Mouse (Mus musculus): Measurements from ENCODE around the gene Rab20.

Rab20 gene

DNA sequence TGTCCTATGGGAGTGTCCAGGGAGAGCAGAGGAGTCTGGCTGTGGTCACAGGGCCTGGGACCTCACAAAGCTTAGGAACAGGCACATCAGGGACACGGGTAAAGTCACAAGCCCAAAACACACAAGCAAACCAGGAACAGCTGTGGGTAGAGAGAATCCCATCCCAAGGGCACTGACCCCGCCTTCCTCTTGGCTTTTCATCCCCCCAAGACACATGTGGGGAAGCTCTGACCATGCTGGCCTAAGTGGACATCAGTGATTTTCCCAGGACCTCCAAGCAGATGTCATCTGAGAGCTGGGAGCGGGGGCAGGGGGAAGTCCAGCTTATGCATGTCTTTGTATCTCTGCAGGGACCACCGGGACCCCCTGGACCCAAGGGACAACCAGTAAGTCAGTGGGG is 73.9 kb downstream of the Rab20 start:
- ChIA-PET POLR2A (no interaction called here), CTCF (interaction anchor here in 2 of 4 experiments (0.6 to 1.8 kb wide), 5 partner anchors 15 to 151 kb away, joined by 3 to 8 read pairs (median 4); no protein-coding TSS in a partner anchor)

DNA sequence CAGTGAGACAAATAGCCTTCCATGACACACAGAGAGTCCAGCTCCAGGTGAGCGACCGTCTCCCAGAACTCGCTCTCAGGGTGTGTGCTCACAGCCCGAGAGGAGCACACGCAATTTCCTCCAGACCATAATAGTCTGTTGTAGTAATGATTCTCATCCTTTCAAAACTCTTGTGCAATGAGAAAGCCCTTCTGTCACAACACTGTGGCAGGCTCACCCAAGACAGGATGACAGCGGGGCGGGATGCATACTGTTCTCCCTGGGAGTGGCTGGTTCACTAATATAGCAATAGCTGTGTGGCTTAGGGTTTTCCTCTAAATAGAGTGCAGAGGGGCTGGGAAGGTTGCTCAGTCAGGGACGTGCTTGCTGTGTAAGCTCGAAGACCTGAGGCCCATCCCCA is 74.7 kb downstream of the Rab20 start:
- ChIA-PET CTCF (interaction anchor here in 2 of 4 experiments (0.9 to 1.8 kb wide), 3 partner anchors 16 to 150 kb away, joined by 3 to 8 read pairs (median 4); no protein-coding TSS in a partner anchor), POLR2A (interaction anchor here in 1 of 4 experiments (0.7 kb wide), 1 partner anchor 298 kb away, joined by 3 read pairs; no protein-coding TSS in a partner anchor)

Data from embryonic stem cell, embryonic (primary cell).